Mouse (Mus musculus) hindbrain, embryonic 11.5 days (tissue): ENCODE measurements around the gene Cdca3. TPM values are rescaled to one million over a fixed set of nuclear protein-coding genes. Genes with fewer than 3 reads are reported as not detected.
"Not testable (repeated sequence)": the region's sequence is repeated elsewhere in the genome, so short reads cannot be mapped to it uniquely, and the experiment has no call there.

ENCODE experiments used
- ATAC-seq: fragments of 200-750 bp; cut with Nextera tagmentation; 2 replicates; pipeline ENCODE4 v1.8.0; 2017; ENCODE audit warnings: mild to moderate bottlenecking, moderate TSS enrichment, moderate library complexity; ENCODE audit not compliant: low FRiP score
- DNase-seq: peaks from one replicate; pipeline ENCODE4 v3.0.0-alpha.2; 2015; ENCODE audit warnings: low spot score
- H3K27ac ChIP-seq: fragments of 300-500 bp; sonication (generic); 2 replicates; pipeline ENCODE4 v1.5.1; 2014; ENCODE audit warnings: mild to moderate bottlenecking, low read depth, low read length
- H3K27me3 ChIP-seq: fragments of 300-500 bp; sonication (generic); 2 replicates; pipeline ENCODE4 v1.6.1; 2014; ENCODE audit warnings: mild to moderate bottlenecking, low read length, moderate library complexity, mixed read lengths; ENCODE audit not compliant: control insufficient read depth, insufficient read depth
- H3K36me3 ChIP-seq: fragments of 300-500 bp; sonication (generic); 2 replicates; pipeline ENCODE4 v1.6.1; 2014; ENCODE audit warnings: mild to moderate bottlenecking, low read length, moderate library complexity, mixed read lengths; ENCODE audit not compliant: control insufficient read depth, insufficient read depth
- H3K4me1 ChIP-seq: fragments of 300-500 bp; sonication (generic); replicated peaks from 2 replicates; pipeline ENCODE4 v1.6.1; 2014; ENCODE audit warnings: low read length, mixed read lengths; ENCODE audit not compliant: control insufficient read depth, insufficient read depth
- H3K4me2 ChIP-seq: fragments of 300-500 bp; sonication (generic); replicated peaks from 2 replicates; pipeline ENCODE4 v1.6.1; 2014; ENCODE audit warnings: mild to moderate bottlenecking, low read depth, low read length
- H3K4me3 ChIP-seq: fragments of 300-500 bp; sonication (generic); 2 replicates; pipeline ENCODE4 v1.5.1; 2014; ENCODE audit warnings: low read depth, low read length
- H3K9ac ChIP-seq: fragments of 300-500 bp; sonication (generic); 2 replicates; pipeline ENCODE4 v1.6.1; 2014; ENCODE audit warnings: low read depth, low read length
- H3K9me3 ChIP-seq: fragments of 300-500 bp; sonication (generic); 2 replicates; pipeline ENCODE4 v1.6.1; 2016; ENCODE audit warnings: low read length; ENCODE audit not compliant: control insufficient read depth
- WGBS: fragments of 180-500 bp; shearing (Covaris S2); extraction: QIAGEN DNeasy Blood & Tissue Kit; methylation state at CpG from one replicate; pipeline ENCODE4 v1.1.7; 2014; 5-methylcytosine and 5-hydroxymethylcytosine counted together
- polyA plus RNA-seq: library from polyadenylated mRNA; unstranded; fragments of >200 nt; fragmentation: Nextera tagmentation; extraction: Ambion mirVana; gene quantifications from 2 replicates; pipeline ENCODE4 v1.2.1, GENCODE M21; 2014

Gene Cdca3
- polyA plus RNA-seq, 1 experiment from 2014 or later, result 193 TPM

- no peak overlapping the region for H3K4me2 ChIP-seq
- WGBS, result 84% methylated on average over 3 of the region's 3 CpGs
- no peak overlapping the region for H3K9ac ChIP-seq
- no peaks in the 10 kb centered on the region for H3K36me3 ChIP-seq
- H3K4me1 ChIP-seq, result no peaks in the 10 kb centered on the region
- H3K27me3 ChIP-seq, result no peaks in the 10 kb centered on the region
- no peak overlapping the region for H3K27ac ChIP-seq
- no peak overlapping the region for H3K4me3 ChIP-seq
- ATAC-seq, result no peak
- DNase-seq, result no peak
- no peaks in the 10 kb centered on the region for H3K9me3 ChIP-seq
These were observed 37.4 kb upstream of the Cdca3 start for GRCm38 (mm10) chr6:124791911-124792310.

- H3K4me3 ChIP-seq, result no peak overlapping the region
- no peak overlapping the region for H3K27ac ChIP-seq
- 69% methylated on average over 4 of the region's 4 CpGs for WGBS
- no peaks in the 10 kb centered on the region for H3K4me1 ChIP-seq
- no peaks in the 10 kb centered on the region for H3K27me3 ChIP-seq
- DNase-seq (no peak), ATAC-seq (no peak)
- no peak overlapping the region for H3K9ac ChIP-seq
- H3K9me3 ChIP-seq, result no peaks in the 10 kb centered on the region
- H3K4me2 ChIP-seq, result no peak overlapping the region
- H3K36me3 ChIP-seq, result no peaks in the 10 kb centered on the region
These were observed 33.6 kb upstream of the Cdca3 start for GRCm38 (mm10) chr6:124795781-124796180.

GRCm38 (mm10) chr6:124796200-124796599 lies 33.1 kb upstream of the Cdca3 start:
- ATAC-seq (no peak), DNase-seq (no peak)
- H3K4me3 ChIP-seq, result no peak overlapping the region
- no peak overlapping the region for H3K9ac ChIP-seq
- H3K27me3 ChIP-seq, result no peaks in the 10 kb centered on the region
- H3K27ac ChIP-seq, result no peak overlapping the region
- no peaks in the 10 kb centered on the region for H3K9me3 ChIP-seq
- H3K4me1 ChIP-seq, result no peaks in the 10 kb centered on the region
- no peaks in the 10 kb centered on the region for H3K36me3 ChIP-seq
- H3K4me2 ChIP-seq, result no peak overlapping the region
- 82% methylated on average over 2 of the region's 2 CpGs for WGBS

- H3K9me3 ChIP-seq, H3K27me3 ChIP-seq, H3K36me3 ChIP-seq, H3K4me2 ChIP-seq, H3K4me3 ChIP-seq, H3K4me1 ChIP-seq, H3K9ac ChIP-seq, H3K27ac ChIP-seq, ATAC-seq: not testable (repeated sequence)
- peak; percentile 34 for DNase-seq
- 20% methylated on average over 4 of the region's 9 CpGs for WGBS
These were observed 26.9 kb upstream of the Cdca3 start for GRCm38 (mm10) chr6:124802400-124802799.

GRCm38 (mm10) chr6:124803061-124803460 lies 26.3 kb upstream of the Cdca3 start:
- no peak overlapping the region for H3K4me3 ChIP-seq
- DNase-seq, result no peak
- H3K4me2 ChIP-seq, result no peak overlapping the region
- H3K9ac ChIP-seq, result no peak overlapping the region
- ATAC-seq, result no peak
- no peak overlapping the region for H3K27ac ChIP-seq
- WGBS, result 77% methylated on average over 3 of the region's 3 CpGs
- no peaks in the 10 kb centered on the region for H3K9me3 ChIP-seq
- no peaks in the 10 kb centered on the region for H3K27me3 ChIP-seq
- H3K36me3 ChIP-seq, result no peaks in the 10 kb centered on the region
- peaks cover 3% of the 10 kb centered on the region; the same call in 1 of the 2 replicates for H3K4me1 ChIP-seq

- ATAC-seq, H3K9ac ChIP-seq, H3K4me1 ChIP-seq, H3K4me3 ChIP-seq, H3K27ac ChIP-seq, H3K36me3 ChIP-seq, DNase-seq, H3K4me2 ChIP-seq, H3K27me3 ChIP-seq, H3K9me3 ChIP-seq: not testable (repeated sequence)
- whole genome bisulfite sequencing, result 97% methylated on average over 4 of the region's 4 CpGs
These were observed 25.7 kb upstream of the Cdca3 start for GRCm38 (mm10) chr6:124803691-124804090.

- H3K4me2 ChIP-seq, result no peak overlapping the region
- DNase-seq (no peak), ATAC-seq (no peak)
- H3K27ac ChIP-seq, result no peak overlapping the region
- H3K4me1 ChIP-seq, result peaks cover 7% of the 10 kb centered on the region; the same call in 1 of the 2 replicates
- WGBS, result 91% methylated on average over 3 of the region's 3 CpGs
- no peaks in the 10 kb centered on the region for H3K27me3 ChIP-seq
- H3K4me3 ChIP-seq, result no peak overlapping the region
- no peaks in the 10 kb centered on the region for H3K9me3 ChIP-seq
- H3K9ac ChIP-seq, result no peak overlapping the region
- no peaks in the 10 kb centered on the region for H3K36me3 ChIP-seq
These were observed 25.0 kb upstream of the Cdca3 start for GRCm38 (mm10) chr6:124804341-124804740.

GRCm38 (mm10) chr6:124805341-124806321 lies 23.7 kb upstream of the Cdca3 start:
- Histone ChIP-seq H3K27me3 (no peaks in the 10 kb centered on the region), H3K4me3 (peak overlapping the region; percentile 26), H3K36me3 (no peaks in the 10 kb centered on the region), H3K4me2 (peak overlapping the region; percentile 59), H3K9ac (peak overlapping the region; percentile 50; the same call in 1 of the 2 replicates), H3K9me3 (no peaks in the 10 kb centered on the region), H3K4me1 (peaks cover 12% of the 10 kb centered on the region), H3K27ac (peak overlapping the region; percentile 2)
- ATAC-seq (peak; percentile 71), DNase-seq (peak; percentile 94)
- WGBS, result 3% methylated on average over 34 of the region's 34 CpGs
